Mouse (Mus musculus): ENCODE data around the gene Aox2. TPM values are rescaled to one million over a fixed set of nuclear protein-coding genes. Genes with fewer than 3 reads are reported as not detected.

Gene Aox2
- polyA plus RNA-seq, 1 experiment = 0.01 TPM

DNA sequence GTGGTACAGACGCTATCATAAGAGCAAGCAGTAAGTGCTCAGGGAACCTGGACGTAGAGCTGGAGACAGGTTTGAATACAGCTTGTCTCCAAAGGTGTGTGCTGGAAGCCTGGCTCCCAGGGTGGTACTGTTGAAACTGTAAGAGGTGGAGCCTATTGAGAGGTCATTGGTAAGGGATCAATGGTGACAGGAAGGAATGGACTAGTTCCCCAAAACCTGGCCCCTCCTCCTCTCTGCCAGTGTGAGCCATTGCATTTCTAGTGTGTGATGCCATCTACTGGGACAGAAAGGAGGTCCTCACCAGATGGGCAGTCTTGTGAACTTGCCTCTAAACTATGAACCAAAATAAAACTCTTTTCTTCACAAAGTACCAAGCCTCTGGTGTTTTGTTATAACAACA, 9.9 kb upstream of the Aox2 start:
- no peaks in the 10 kb centered on the region for H3K27me3 ChIP-seq (ENCODE audit: control insufficient read depth, insufficient read depth, low read length)
- H3K4me3 ChIP-seq (ENCODE audit: low read depth, low read length) = no peak overlapping the region
- no peaks in the 10 kb centered on the region for H3K36me3 ChIP-seq (ENCODE audit: control insufficient read depth, insufficient read depth, low read length)
- H3K4me1 ChIP-seq (ENCODE audit: control insufficient read depth, insufficient read depth, insufficient read length, low read length) = no peaks in the 10 kb centered on the region
- TF ChIP-seq CTCF (IDR thresholded peaks at IDR 0.05; ENCODE audit: extremely low read depth, insufficient read length, insufficient replicate concordance, low read depth, low read length) = no peak
- TF ChIP-seq POLR2A (IDR thresholded peaks at IDR 0.05; ENCODE audit: low read depth, low read length) = no peak
- no peak overlapping the region for H3K27ac ChIP-seq (ENCODE audit: insufficient read depth, low read depth, low read length)
- 81% methylated on average over 2 of the region's 2 CpGs for WGBS

DNA sequence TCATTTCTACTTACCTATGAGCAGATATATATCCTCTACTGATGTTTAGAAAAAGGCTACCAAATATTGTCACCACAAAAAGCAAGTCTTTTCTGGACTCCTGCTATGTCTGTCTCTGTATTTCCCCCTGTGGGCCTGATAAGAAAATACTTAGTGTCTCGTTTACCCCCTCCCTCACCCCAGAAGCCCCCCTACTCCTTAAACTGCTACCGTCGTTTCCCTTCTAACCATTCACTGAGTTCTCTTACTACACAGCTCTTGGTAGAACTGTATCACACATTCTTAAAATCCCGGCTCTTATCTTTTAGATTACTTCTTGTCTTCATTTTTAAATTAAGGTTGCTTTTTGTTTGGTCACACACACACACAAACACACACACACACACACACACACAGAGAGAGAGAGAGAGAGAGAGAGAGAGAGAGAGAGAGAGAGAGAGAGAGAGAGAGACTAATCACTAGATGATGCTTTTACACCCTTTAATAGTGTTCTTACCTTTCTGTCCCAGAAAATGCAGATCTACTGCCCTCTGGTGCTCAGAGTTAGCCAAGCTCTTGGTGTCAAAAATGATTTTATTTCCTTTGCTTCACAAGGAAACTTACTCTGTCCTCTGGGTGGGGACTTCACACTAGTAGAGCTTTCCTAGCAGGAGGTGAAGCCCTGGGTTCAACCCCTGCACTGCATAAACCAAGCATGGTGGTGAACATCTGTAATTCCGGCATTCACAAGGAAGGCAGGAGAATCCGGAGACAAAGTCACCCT, 7.1 kb upstream of the Aox2 start:
- H3K27ac ChIP-seq (ENCODE audit: insufficient read depth, low read depth, low read length) = no peak overlapping the region

DNA sequence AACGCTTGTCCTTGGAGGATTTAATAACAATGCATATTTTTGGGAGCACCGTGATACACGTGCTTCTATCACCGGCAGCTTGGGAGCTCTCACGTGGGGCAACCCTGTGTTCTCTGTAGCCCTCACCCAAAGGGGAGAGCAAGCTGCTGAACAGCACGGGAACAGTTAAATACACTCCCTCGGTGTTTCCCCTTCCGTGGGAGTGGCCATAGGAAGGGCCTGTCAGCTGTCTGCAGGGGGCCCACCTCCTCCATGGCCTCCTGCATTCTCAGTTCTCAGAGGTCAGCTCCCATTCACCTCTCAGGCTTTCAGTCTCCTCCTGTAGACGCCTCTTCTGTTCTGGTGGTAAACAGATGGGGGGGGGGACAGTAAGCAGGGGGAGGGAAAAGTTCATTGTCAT, 2.2 kb upstream of the Aox2 start:
- Histone ChIP-seq H3K27ac (ENCODE audit: insufficient read depth, low read depth, low read length) (no peak overlapping the region), H3K4me1 (ENCODE audit: control insufficient read depth, insufficient read depth, insufficient read length, low read length) (no peaks in the 10 kb centered on the region), H3K4me3 (ENCODE audit: low read depth, low read length) (no peak overlapping the region), H3K36me3 (ENCODE audit: control insufficient read depth, insufficient read depth, low read length) (no peaks in the 10 kb centered on the region), H3K27me3 (ENCODE audit: control insufficient read depth, insufficient read depth, low read length) (peaks cover 4% of the 10 kb centered on the region; the same call in 1 of the 2 replicates)
- WGBS = 26% methylated on average over 9 of the region's 9 CpGs
- no peak for TF ChIP-seq CTCF (IDR thresholded peaks at IDR 0.05; ENCODE audit: extremely low read depth, insufficient read length, insufficient replicate concordance, low read depth, low read length)
- no peak for TF ChIP-seq POLR2A (IDR thresholded peaks at IDR 0.05; ENCODE audit: low read depth, low read length)

More for the DNA sequence above, 7.1 kb upstream of the Aox2 start:
- Histone ChIP-seq H3K27me3 (ENCODE audit: control insufficient read depth, insufficient read depth, low read length) (no peaks in the 10 kb centered on the region; the same call in 1 of the 2 replicates), H3K4me1 (ENCODE audit: control insufficient read depth, insufficient read depth, insufficient read length, low read length) (no peaks in the 10 kb centered on the region), H3K4me3 (ENCODE audit: low read depth, low read length) (no peak overlapping the region), H3K36me3 (ENCODE audit: control insufficient read depth, insufficient read depth, low read length) (no peaks in the 10 kb centered on the region)
- TF ChIP-seq CTCF (IDR thresholded peaks at IDR 0.05; ENCODE audit: extremely low read depth, insufficient read length, insufficient replicate concordance, low read depth, low read length) = 0 out of 2 replicates have a peak, but pooled peaks have one; percentile 15
- no peak for TF ChIP-seq POLR2A (IDR thresholded peaks at IDR 0.05; ENCODE audit: low read depth, low read length)
- 43% methylated on average over 6 of the region's 6 CpGs for WGBS

DNA sequence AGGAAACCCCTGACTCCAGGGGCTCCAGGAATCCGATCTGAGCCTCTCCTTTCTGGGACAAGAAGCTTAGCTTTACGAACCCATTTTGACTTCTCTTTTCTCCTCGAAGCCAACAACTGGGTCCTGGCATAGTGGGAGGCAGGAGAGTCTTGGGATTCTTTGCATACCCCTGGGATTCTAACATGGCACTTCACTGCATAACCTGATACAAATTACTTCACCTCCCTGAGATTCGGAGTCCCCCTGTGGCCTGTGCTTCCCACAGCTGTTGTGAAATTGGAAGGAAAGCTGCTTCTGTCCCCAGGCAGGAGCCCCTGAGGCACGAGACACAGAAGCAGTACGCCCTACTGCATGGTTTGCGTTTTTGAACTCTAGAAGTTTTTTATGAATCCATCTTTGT, 387 bp downstream of the Aox2 start:
- Histone ChIP-seq H3K27ac (ENCODE audit: insufficient read depth, low read depth, low read length) (no peak overlapping the region), H3K27me3 (ENCODE audit: control insufficient read depth, insufficient read depth, low read length) (peaks cover 4% of the 10 kb centered on the region; the same call in 1 of the 2 replicates), H3K36me3 (ENCODE audit: control insufficient read depth, insufficient read depth, low read length) (no peaks in the 10 kb centered on the region), H3K4me1 (ENCODE audit: control insufficient read depth, insufficient read depth, insufficient read length, low read length) (no peaks in the 10 kb centered on the region), H3K4me3 (ENCODE audit: low read depth, low read length) (no peak overlapping the region)
- TF ChIP-seq CTCF (IDR thresholded peaks at IDR 0.05; ENCODE audit: extremely low read depth, insufficient read length, insufficient replicate concordance, low read depth, low read length) (no peak), POLR2A (IDR thresholded peaks at IDR 0.05; ENCODE audit: low read depth, low read length) (no peak)
- WGBS = 69% methylated on average over 7 of the region's 7 CpGs

DNA sequence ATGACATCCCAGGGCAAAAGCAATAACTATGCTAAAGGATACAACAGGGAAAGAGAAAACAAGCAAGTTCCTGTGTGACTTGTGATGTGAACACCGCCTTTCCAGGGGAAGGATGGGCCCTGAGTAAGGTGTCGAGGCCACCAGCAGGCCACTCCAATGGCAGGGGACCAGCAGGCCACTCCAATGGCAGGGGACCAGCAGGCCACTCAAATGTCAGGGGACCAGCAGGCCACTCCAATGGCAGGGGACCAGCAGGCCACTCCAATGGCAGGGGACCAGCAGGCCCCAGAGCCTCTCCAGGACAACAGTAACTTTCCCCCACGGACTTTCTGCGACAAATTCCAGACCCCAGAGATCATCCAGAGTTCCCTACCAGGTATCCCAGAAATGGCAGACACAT, 2.3 kb downstream of the Aox2 start:
- no peak overlapping the region for H3K27ac ChIP-seq (ENCODE audit: insufficient read depth, low read depth, low read length)
- H3K36me3 ChIP-seq (ENCODE audit: control insufficient read depth, insufficient read depth, low read length) = no peaks in the 10 kb centered on the region
- 0 out of 2 replicates have a peak, but pooled peaks cover 4% of the 10 kb centered on the region for H3K27me3 ChIP-seq (ENCODE audit: control insufficient read depth, insufficient read depth, low read length)
- 82% methylated on average over 4 of the region's 4 CpGs for WGBS
- TF ChIP-seq POLR2A (IDR thresholded peaks at IDR 0.05; ENCODE audit: low read depth, low read length) (no peak), CTCF (IDR thresholded peaks at IDR 0.05; ENCODE audit: extremely low read depth, insufficient read length, insufficient replicate concordance, low read depth, low read length) (no peak)
- no peaks in the 10 kb centered on the region for H3K4me1 ChIP-seq (ENCODE audit: control insufficient read depth, insufficient read depth, insufficient read length, low read length)
- H3K4me3 ChIP-seq (ENCODE audit: low read depth, low read length) = no peak overlapping the region

DNA sequence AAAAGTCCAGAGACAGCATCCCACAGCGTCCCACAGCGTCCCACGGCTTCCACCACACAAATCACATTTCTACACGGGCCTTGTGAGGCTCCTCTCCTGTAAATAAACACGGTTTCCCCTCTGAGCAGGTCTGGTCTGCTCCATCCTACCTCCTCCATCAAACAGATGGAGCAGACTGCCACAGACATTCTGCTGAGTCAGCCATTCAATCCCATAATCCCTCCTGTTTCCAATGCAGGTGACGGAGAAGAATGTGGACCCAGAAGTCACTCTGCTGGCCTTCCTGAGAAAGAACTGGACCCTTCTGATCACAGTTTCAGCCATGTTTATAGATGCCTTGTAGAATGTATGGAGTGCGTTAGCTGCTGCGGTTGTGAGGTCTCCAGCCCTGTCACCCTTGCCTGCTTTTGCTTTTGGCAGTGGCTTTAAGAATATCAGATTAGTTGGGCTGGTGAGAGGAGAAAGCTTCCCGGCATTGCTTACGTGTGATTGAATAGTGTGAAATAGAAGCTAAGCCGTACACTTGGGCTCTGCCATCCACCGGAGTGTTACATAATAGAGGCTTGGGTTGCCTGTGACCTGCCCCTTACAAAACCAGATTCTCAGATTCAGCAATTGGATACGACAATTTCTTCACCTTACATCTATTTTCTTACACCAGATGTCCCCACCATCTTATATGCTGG, 3.0 kb downstream of the Aox2 start:
- Histone ChIP-seq H3K4me1 (ENCODE audit: control insufficient read depth, insufficient read depth, insufficient read length, low read length) (no peaks in the 10 kb centered on the region), H3K27ac (ENCODE audit: insufficient read depth, low read depth, low read length) (no peak overlapping the region), H3K27me3 (ENCODE audit: control insufficient read depth, insufficient read depth, low read length) (0 out of 2 replicates have a peak, but pooled peaks cover 4% of the 10 kb centered on the region), H3K36me3 (ENCODE audit: control insufficient read depth, insufficient read depth, low read length) (no peaks in the 10 kb centered on the region), H3K4me3 (ENCODE audit: low read depth, low read length) (no peak overlapping the region)
- WGBS = 78% methylated on average over 13 of the region's 13 CpGs
- TF ChIP-seq POLR2A (IDR thresholded peaks at IDR 0.05; ENCODE audit: low read depth, low read length) (no peak), CTCF (IDR thresholded peaks at IDR 0.05; ENCODE audit: extremely low read depth, insufficient read length, insufficient replicate concordance, low read depth, low read length) (no peak)

DNA sequence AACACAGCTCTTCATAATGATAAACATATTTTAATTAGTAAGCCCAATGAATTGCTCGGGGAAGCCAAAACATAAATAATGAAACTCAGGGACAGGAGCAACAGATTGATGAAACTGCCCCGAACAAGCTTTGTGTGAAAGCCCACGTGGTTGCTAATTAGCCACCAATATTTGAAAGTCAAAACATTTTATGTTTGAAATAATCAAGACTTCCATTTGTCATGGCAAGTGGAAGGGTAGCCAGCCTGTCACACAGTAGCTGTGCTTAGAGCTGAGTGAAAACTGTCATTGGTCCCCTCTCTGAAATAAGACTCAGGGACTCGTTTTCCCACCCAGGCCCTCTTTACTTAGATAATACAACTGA, 3.5 kb downstream of the Aox2 start:
- Histone ChIP-seq H3K36me3 (ENCODE audit: control insufficient read depth, insufficient read depth, low read length) (no peaks in the 10 kb centered on the region), H3K4me1 (ENCODE audit: control insufficient read depth, insufficient read depth, insufficient read length, low read length) (no peaks in the 10 kb centered on the region), H3K4me3 (ENCODE audit: low read depth, low read length) (no peak overlapping the region), H3K27ac (ENCODE audit: insufficient read depth, low read depth, low read length) (no peak overlapping the region), H3K27me3 (ENCODE audit: control insufficient read depth, insufficient read depth, low read length) (0 out of 2 replicates have a peak, but pooled peaks cover 4% of the 10 kb centered on the region)
- no peak for TF ChIP-seq POLR2A (IDR thresholded peaks at IDR 0.05; ENCODE audit: low read depth, low read length)
- TF ChIP-seq CTCF (IDR thresholded peaks at IDR 0.05; ENCODE audit: extremely low read depth, insufficient read length, insufficient replicate concordance, low read depth, low read length) = no peak
- WGBS = 68% methylated on average over 4 of the region's 4 CpGs
